Mouse (Mus musculus): ENCODE results near the gene Trem2. TPM values are rescaled to one million over a fixed set of nuclear protein-coding genes. Genes with fewer than 3 reads are reported as not detected.

The Trem2 gene
- 50.6 and 58.3 TPM in 2 replicates for total RNA-seq (2015)
- 85.8 and 90.5 TPM in 2 replicates for total RNA-seq (2017)

DNA sequence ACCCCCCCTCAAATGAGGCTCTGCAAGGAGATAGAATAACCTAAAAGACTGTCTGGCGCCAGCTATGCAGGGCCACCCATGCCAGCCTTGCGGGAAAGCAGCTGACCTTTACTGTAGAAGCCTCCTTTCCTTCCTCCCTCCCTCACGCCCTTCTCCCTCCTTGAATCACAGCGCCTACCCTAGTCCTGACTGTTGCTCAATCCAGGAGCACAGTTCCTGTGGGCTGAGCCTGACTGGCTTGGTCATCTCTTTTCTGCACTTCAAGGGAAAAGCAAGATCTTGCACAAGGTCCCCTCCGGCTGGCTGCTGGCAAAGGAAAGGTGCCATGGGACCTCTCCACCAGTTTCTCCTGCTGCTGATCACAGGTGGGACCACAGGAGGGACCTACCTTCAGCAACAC is at the start of gene Trem2:
Gene Trem2, plus strand, starts transcription at position 171 of the 400 bp plus-strand sequence.
- ATAC-seq (ENCODE audit: poor library complexity, severe bottlenecking) = peak; percentile 69

- peak; percentile 41 for ATAC-seq (ENCODE audit: poor library complexity, severe bottlenecking)
These were observed 47.0 kb upstream of the Trem2 start, which contains the start of gene Treml2 for GRCm38 (mm10) chr17:48299203-48299602. Gene Treml2, plus strand, starts transcription at chr17:48299498.

- ATAC-seq (ENCODE audit: poor library complexity, severe bottlenecking) = 0 out of 2 replicates have a peak, but pooled peaks have one; percentile 2
These were observed 46.4 kb upstream of the Trem2 start for GRCm38 (mm10) chr17:48299756-48300155.

DNA sequence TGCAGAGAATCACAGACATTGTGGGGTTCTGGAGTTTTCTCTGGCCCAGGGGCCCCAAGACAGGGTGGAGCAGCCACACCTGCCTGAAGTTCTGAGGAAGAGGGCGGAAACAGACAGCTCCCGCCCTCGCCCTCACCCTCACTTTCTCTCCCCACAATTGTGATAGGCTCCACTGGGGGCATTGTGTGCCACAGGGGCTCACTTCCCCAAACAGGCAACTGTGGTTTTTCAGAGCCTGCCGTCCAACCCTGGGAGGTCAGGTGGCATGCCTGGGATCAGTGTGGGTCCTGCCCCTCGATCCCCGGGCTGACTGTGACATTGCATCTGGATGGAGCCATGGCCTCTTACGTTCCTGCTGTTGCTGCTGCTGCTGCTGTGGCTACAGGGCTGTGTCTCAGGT is 46.0 kb upstream of the Trem2 start:
- ATAC-seq (ENCODE audit: poor library complexity, severe bottlenecking) = peak; percentile 84

GRCm38 (mm10) chr17:48300861-48301260 is 45.3 kb upstream of the Trem2 start:
- ATAC-seq (ENCODE audit: poor library complexity, severe bottlenecking) = peak; percentile 71

- no peak for ATAC-seq (ENCODE audit: poor library complexity, severe bottlenecking)
These were observed 44.4 kb upstream of the Trem2 start for GRCm38 (mm10) chr17:48301792-48302191.

DNA sequence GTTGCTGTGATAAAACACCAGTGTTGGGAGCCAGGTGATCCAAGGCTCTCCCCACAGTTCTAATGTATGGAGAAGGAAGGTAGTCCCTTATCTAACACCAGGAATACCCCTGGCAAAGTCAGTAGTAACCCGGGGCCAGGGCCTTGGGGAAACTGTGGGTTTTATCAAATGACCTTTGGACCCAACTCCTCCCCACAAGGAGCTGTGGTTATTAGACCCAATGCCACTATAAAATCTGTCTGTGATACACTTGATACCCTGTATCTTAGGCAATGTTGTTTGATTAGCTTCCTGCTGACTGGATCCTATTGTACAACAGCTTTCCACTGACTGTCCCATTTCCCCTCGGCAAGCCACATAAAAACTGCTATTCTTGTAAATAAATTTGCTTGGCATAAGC is 34.1 kb upstream of the Trem2 start:
- ATAC-seq (ENCODE audit: poor library complexity, severe bottlenecking) = no peak

DNA sequence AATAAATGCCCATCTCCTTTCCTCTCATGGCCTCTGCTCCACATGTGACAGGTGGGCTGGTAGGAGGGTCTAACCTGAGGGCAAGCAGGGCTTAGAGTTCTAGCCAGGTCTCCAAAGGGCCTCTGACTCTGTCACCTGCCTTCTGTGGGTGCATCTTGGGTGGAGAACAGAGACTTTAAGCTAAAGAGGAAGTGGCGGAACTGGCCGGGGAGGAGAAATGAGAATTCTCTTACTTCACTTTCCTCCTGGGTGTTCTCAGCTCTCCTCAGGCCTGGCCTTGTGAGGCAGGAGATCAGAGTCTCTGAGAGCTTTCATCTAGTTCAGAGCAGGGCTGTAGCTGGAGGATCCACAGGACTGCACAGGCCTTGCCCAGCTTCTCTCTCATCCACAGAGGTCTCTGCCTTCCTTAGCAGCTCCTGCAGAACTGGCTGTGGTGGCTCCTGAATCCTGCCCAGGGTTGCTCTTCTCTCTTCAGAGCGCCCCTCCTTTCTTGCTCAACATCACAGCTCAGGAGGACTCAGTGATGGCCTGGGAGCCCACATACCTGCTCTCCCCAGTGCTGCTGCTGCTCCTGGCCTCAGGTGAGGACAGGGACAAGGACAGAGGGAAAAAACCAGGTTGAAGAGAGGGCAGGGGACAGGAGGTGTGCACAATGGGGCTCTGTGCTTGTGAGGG is 30.2 kb upstream of the Trem2 start, which contains the start of gene B430306N03Rik:
Gene B430306N03Rik, plus strand, starts transcription at position 237 of the 675 bp plus-strand sequence.
- ATAC-seq (ENCODE audit: poor library complexity, severe bottlenecking) = peak; percentile 84

DNA sequence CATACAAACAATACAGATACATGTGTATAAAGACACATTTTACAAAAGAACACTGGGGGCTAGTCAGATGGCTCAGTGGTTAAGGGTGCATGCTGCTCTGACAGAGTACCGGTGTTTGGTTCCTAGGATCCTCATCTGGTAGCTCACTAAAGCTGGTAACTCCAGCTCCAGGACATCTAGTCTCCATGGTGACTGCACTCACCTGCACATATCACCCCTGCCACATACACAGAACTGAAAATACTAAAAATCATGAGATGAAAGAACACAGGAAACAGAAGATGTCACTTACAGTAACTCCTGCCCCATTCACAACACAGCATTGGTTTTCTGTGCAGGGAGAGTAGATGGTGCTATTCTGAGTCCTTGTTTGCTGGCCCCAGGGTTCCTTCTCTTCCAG is 27.5 kb upstream of the Trem2 start:
- ATAC-seq (ENCODE audit: poor library complexity, severe bottlenecking) = no peak

GRCm38 (mm10) chr17:48321279-48321678 is 24.9 kb upstream of the Trem2 start:
- ATAC-seq (ENCODE audit: poor library complexity, severe bottlenecking) = no peak

DNA sequence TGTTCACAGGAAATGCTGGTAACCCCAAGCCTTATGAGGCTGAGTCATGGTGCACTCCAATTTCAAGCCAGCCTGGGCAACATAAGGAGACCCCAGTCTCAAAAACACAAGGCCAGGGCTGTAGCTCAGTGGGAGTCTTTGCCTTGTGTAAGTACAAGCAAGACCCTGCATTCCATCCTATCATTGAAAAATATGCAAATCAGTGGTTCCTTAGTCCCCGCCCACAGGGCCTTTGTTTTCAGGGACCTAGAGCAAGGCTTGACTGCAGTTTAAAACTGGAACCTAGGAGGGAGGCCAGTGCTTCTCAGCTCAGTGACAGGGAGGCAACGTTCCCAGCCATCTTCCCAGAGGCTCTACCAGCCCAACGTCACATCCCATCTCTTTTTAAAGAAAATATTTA is 23.0 kb upstream of the Trem2 start:
- no peak for ATAC-seq (ENCODE audit: poor library complexity, severe bottlenecking)

GRCm38 (mm10) chr17:48324258-48324657 is 21.9 kb upstream of the Trem2 start:
- ATAC-seq (ENCODE audit: poor library complexity, severe bottlenecking) = peak; percentile 86

GRCm38 (mm10) chr17:48325093-48325492 is 21.1 kb upstream of the Trem2 start:
- ATAC-seq (ENCODE audit: poor library complexity, severe bottlenecking) = no peak

GRCm38 (mm10) chr17:48325638-48326037 is 20.6 kb upstream of the Trem2 start:
- peak; percentile 23; the same call in 1 of the 2 replicates for ATAC-seq (ENCODE audit: poor library complexity, severe bottlenecking)

- ATAC-seq (ENCODE audit: poor library complexity, severe bottlenecking) = no peak
These were observed 19.5 kb upstream of the Trem2 start for GRCm38 (mm10) chr17:48326656-48327055.

- ATAC-seq (ENCODE audit: poor library complexity, severe bottlenecking) = no peak
These were observed 13.7 kb upstream of the Trem2 start for GRCm38 (mm10) chr17:48332524-48332923.

DNA sequence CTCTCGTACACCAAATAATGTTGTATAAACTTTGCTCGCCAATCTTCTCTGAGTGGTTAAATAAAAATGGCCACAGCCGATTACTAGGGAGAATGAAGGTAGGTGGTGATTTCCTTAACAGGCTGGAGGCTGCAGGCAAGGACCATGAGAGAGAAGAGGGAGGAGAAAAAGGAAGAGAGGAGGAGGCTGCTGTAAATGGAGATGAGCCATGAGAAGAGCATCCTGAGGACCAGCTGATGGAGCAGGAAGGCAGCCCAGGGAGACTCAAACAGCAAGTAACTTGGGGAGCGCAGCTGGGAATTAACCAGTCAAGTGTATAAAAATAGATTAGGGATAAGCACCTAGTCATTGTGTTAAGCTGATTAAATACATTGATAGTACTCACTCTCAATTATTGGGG is 12.0 kb upstream of the Trem2 start:
- no peak for ATAC-seq (ENCODE audit: poor library complexity, severe bottlenecking)

DNA sequence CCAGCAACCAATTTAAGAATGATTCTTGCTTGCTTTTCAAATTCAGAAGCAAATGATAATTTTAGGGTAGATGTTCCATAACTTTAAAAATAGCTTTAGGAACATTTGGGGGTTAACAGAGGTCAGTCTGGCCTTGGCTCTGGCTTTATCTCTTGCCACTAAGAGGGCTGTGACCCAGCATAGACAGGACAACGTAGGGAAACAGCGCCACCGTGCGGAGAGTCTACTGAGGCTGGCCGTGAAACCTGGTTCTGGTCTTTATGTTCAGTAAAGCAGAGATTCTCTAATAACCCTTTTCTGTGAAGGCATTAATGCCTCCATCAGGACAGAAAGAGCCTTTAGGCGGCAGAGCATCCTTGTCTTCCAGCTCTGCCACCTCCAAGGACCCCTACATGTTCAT is 9.3 kb upstream of the Trem2 start:
- ATAC-seq (ENCODE audit: poor library complexity, severe bottlenecking) = peak; percentile 98

DNA sequence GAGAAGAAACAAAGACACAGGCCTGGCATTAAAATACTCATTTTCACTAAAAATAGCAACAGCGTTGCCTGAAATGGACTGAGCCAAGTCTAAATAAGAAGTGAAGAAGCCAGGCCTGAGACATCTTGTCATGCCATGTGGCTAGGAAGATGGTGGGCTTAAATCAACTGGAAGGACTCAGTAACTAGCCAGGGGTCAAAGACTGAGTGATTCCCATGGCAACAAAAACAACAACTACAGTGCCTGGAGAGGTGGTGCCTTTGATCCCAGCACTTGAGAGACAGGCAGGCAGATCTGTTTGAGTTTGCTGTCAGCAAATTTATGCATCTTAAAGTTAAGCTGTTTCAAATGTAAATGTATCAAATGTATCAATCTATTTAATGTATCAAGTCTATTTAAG is 5.9 kb upstream of the Trem2 start:
- no peak for ATAC-seq (ENCODE audit: poor library complexity, severe bottlenecking)

DNA sequence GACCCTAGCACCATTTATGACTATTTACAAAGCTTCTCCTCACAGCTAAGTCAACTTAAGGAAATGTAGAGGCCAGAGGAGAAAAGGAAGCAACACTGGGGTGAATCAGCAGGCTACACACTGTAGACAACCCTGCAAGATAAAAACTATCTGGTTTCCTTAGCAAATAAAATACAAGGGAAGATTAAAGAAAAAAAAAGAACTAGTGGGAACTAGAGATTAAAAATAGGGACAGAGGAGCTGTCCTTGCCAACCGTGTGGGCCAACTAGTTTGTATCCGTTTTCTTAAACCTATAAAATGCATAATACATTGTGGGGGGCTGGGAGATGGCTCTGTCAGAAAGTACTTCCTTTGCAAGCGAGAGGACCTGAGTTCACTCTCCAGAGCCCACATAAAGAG is 4.3 kb upstream of the Trem2 start:
- ATAC-seq (ENCODE audit: poor library complexity, severe bottlenecking) = no peak

- ATAC-seq (ENCODE audit: poor library complexity, severe bottlenecking) = no peak
These were observed 3.1 kb upstream of the Trem2 start for GRCm38 (mm10) chr17:48343065-48343464.

- ATAC-seq (ENCODE audit: poor library complexity, severe bottlenecking) = no peak
These were observed 377 bp upstream of the Trem2 start for GRCm38 (mm10) chr17:48345824-48346223.

DNA sequence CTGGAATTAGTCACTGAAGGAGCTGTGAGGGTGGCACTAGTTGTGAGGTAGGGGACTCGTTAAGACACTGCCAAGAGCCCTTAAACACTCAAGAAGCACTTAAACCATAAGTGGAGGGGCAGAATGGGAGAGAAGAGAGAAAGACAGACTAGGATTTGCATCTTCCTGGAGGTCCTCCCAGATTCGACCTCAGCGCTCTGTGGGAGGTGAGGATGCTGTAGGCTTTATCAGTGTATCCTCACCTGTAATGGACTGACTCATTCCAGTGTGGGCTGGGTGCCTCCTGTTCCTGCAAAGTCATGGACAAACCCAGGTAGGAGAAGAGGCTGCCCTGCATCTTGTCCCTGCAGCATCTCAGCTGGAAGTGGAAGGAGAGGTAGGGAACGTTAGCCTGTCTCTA is 633 bp downstream of the Trem2 start:
- peak; percentile 38; the same call in 1 of the 2 replicates for ATAC-seq (ENCODE audit: poor library complexity, severe bottlenecking)
